Mouse (Mus musculus) ES-E14 (cell line): ENCODE results near the gene Mast2. TPM values are rescaled to one million over a fixed set of nuclear protein-coding genes. Genes with fewer than 3 reads are reported as not detected.

ENCODE experiments used
- DNase-seq: peaks from one replicate; pipeline ENCODE4 v3.0.0-alpha.2; 2013; ENCODE audit warnings: low read depth, low spot score
- H3K27ac ChIP-seq: 2 replicates; pipeline ENCODE4 v1.5.1; 2012; ENCODE audit warnings: low read depth, mild to moderate bottlenecking, low read length, moderate library complexity, mixed read lengths; ENCODE audit not compliant: poor library complexity, insufficient read depth, severe bottlenecking
- H3K36me3 ChIP-seq: 2 replicates; pipeline ENCODE4 v1.6.1; 2012; ENCODE audit warnings: mild to moderate bottlenecking, low read length, moderate library complexity, mixed read lengths; ENCODE audit not compliant: control insufficient read depth, poor library complexity, insufficient read depth, severe bottlenecking
- H3K4me1 ChIP-seq, 2 experiments: fragments of 150-350 bp in 1 of 2; sonication (generic) in 1 of 2; 2 replicates each; pipeline ENCODE4 v1.6.1; 2012; ENCODE audit warnings: low read length in 2 of 2, mild to moderate bottlenecking in 1 of 2, mixed read lengths in 1 of 2; ENCODE audit not compliant: control insufficient read depth in 2 of 2, insufficient read depth in 2 of 2, poor library complexity in 1 of 2
- H3K4me3 ChIP-seq, 2 experiments: fragments of 150-350 bp in 1 of 2; sonication (generic) in 1 of 2; 2 replicates each; pipeline ENCODE4 v1.5.1; 2012; ENCODE audit warnings: low read length in 2 of 2, low read depth in 1 of 2, mild to moderate bottlenecking in 1 of 2, mixed read lengths in 1 of 2; ENCODE audit not compliant: insufficient read depth in 1 of 2, poor library complexity in 1 of 2, severe bottlenecking in 1 of 2
- H3K9ac ChIP-seq: 2 replicates; pipeline ENCODE4 v1.6.1; 2012; ENCODE audit warnings: low read depth, mild to moderate bottlenecking, low read length, mixed read lengths; ENCODE audit not compliant: poor library complexity, insufficient read depth, severe bottlenecking
- H3K9me3 ChIP-seq: fragments of 150-350 bp; sonication (generic); 2 replicates; pipeline ENCODE4 v1.6.1; 2012; ENCODE audit warnings: low read depth, mild to moderate bottlenecking, low read length; ENCODE audit not compliant: control insufficient read depth, insufficient read depth
- CHD2 ChIP-seq: IDR thresholded peaks from 2 replicates; pipeline ENCODE4 v1.6.1; 2014; ENCODE audit warnings: mild to moderate bottlenecking, low read depth, low read length, inconsistent platforms
- HCFC1 ChIP-seq: IDR thresholded peaks from 2 replicates; pipeline ENCODE4 v1.6.1; 2012; ENCODE audit warnings: low read length, inconsistent platforms, borderline replicate concordance; ENCODE audit not compliant: insufficient read depth
- MAFK ChIP-seq: IDR thresholded peaks from 2 replicates; pipeline ENCODE4 v1.6.1; 2014; ENCODE audit warnings: mild to moderate bottlenecking, low read depth, low read length, inconsistent platforms; ENCODE audit not compliant: insufficient read depth
- ZC3H11A ChIP-seq: IDR thresholded peaks from 2 replicates; pipeline ENCODE4 v1.6.1; 2012; ENCODE audit warnings: low read depth, mild to moderate bottlenecking, inconsistent platforms, low read length, borderline replicate concordance
- ZNF384 ChIP-seq: IDR thresholded peaks from 2 replicates; pipeline ENCODE4 v1.6.1; 2012; ENCODE audit warnings: low read depth, low read length, inconsistent platforms
- in situ Hi-C, 2 experiments: fragments of 600-800 bp; cut with MboI; formaldehyde crosslinking; loops; one replicate each; pipeline ENCODE4 v1.15.1; 2025; ENCODE audit warnings: low sequenced_read_pairs in 2 of 2, inconsistent platforms in 1 of 2; ENCODE audit not compliant: unreplicated experiment in 2 of 2
- total RNA-seq: library from RNA; depleted of rRNA; stranded (reverse); fragments of 300-350 nt; gene quantifications from 2 replicates; pipeline ENCODE4 v1.2.3, GENCODE M21; 2012

Gene Mast2
- total RNA-seq, 1 experiment = 28.4 TPM

DNA sequence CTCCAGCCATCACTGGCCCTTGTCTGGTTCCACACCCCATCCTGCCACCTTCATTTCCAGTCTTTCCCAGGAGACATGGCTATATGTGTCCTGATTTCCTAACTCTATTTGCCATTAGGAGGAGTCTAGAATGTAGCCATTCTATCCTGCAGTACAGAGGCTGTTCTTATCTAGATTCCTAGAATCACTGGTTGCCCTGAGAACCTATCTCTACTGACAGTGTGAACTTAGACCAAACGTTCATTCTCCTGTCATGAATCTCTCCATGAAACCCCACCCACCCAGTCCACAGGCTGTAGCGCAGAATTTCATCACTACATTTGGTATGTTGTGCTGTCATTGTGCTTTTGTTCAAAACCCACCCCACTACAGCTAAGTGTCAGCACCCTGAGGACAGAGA, 17.3 kb upstream of the Mast2 start:
- in situ Hi-C loops = no loop called here
- no peak overlapping the region for H3K27ac ChIP-seq
- TF ChIP-seq HCFC1 (no peak), CHD2 (no peak), ZC3H11A (no peak)
- DNase-seq = no peak
- H3K36me3 ChIP-seq = no peaks in the 10 kb centered on the region
- no peaks in the 10 kb centered on the region for H3K4me1 ChIP-seq
- no peak overlapping the region for H3K9ac ChIP-seq
- no peak overlapping the region for H3K4me3 ChIP-seq
- no peaks in the 10 kb centered on the region for H3K9me3 ChIP-seq

- TF ChIP-seq CHD2 (no peak), HCFC1 (no peak; the same call in 1 of the 2 replicates)
- peak; percentile 47 for DNase-seq
- Histone ChIP-seq H3K9ac (peak overlapping the region; percentile 99), H3K4me1 (peaks cover 5% of the 10 kb centered on the region in 2 experiments; a peak in 2 of 4 replicates), H3K36me3 (no peaks in the 10 kb centered on the region), H3K4me3 (peak overlapping the region; percentile 79 to 100), H3K27ac (peak overlapping the region; percentile 72), H3K9me3 (no peaks in the 10 kb centered on the region)
- in situ Hi-C loops = no loop called here
These were observed 505 bp downstream of the Mast2 start for GRCm38 (mm10) chr4:116463231-116464125.

DNA sequence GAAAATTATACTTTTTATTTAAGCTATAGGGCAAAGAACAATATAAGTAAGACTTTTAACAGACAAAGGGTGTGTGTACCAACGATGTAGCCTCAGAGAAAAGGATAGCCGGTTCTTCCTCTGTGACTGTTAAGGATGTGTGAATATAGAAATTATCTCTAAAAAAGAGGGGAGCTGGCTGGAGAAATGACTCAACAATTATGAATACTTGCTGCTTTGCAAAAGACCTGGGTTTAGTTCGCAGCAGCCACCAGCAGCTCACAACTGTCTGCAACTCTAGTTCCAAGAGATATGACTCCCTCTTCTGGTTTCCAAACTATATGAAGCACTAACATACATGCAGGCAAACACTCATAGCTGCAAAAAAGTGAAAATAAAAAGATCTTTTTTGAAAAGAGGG, 2.0 kb downstream of the Mast2 start:
- H3K4me3 ChIP-seq = no peak overlapping the region
- no peaks in the 10 kb centered on the region for H3K9me3 ChIP-seq
- no peak overlapping the region for H3K9ac ChIP-seq
- TF ChIP-seq HCFC1 = no peak
- TF ChIP-seq CHD2 = no peak
- no peak for TF ChIP-seq ZNF384
- no peak for TF ChIP-seq ZC3H11A
- no peak for TF ChIP-seq MAFK
- peaks cover 5% of the 10 kb centered on the region in 2 experiments; a peak in 2 of 4 replicates for H3K4me1 ChIP-seq
- H3K36me3 ChIP-seq = no peaks in the 10 kb centered on the region
- DNase-seq = no peak
- no peak overlapping the region for H3K27ac ChIP-seq
- in situ Hi-C loops = no loop called here

DNA sequence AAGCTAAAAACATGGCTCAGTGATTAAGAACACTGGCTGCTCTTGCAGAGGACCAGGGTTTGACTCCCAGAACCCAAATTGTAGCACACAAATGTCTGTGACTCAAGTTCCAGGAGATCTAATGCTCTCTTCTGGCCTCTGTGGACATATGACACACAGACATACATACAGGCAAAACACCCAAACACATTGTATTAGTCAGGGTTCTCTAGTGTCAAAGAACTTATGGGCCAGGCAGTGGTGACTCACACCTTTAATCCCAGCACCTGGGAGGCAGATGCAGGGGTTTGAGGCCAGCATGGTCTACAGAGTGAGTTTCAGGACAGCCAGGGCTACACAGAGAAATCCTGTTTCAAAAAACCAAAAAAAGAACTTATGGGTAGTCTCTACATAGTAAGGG, 12.4 kb downstream of the Mast2 start:
- no peak for TF ChIP-seq CHD2
- TF ChIP-seq ZC3H11A = no peak
- no peak for TF ChIP-seq MAFK
- TF ChIP-seq ZNF384 = no peak
- TF ChIP-seq HCFC1 = no peak
- H3K9ac ChIP-seq = no peak overlapping the region
- H3K9me3 ChIP-seq = no peaks in the 10 kb centered on the region
- in situ Hi-C loops = no loop called here
- DNase-seq = no peak
- no peaks in the 10 kb centered on the region for H3K36me3 ChIP-seq
- no peak overlapping the region for H3K27ac ChIP-seq
- peaks cover 0 to 2% of the 10 kb centered on the region in 2 experiments; a peak in 1 of 4 replicates for H3K4me1 ChIP-seq
- no peak overlapping the region for H3K4me3 ChIP-seq

DNA sequence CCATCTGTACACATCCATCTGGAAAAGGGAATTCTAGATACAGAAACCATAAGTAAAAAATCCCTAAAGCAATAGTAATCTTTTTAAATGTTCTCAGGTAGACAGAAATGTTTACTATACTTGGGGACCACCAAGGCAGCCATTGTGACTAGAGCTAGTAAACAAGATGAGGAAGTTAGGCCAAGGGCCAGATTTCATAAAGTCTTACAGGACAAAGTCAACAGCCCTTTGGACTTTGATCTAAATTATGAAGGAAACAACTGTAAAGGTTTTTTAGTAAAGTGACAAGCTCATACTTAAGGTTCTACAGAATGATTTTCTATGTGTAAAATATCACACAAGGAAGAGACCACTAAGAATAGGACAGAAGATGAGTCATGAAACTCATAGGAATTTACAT, 14.0 kb downstream of the Mast2 start:
- DNase-seq = no peak
- Histone ChIP-seq H3K4me3 (no peak overlapping the region), H3K9ac (no peak overlapping the region), H3K9me3 (no peaks in the 10 kb centered on the region), H3K27ac (no peak overlapping the region), H3K4me1 (peaks cover 0 to 2% of the 10 kb centered on the region in 2 experiments; a peak in 1 of 4 replicates), H3K36me3 (no peaks in the 10 kb centered on the region)
- in situ Hi-C loops = no loop called here
- TF ChIP-seq HCFC1 (no peak), MAFK (no peak), CHD2 (no peak), ZC3H11A (no peak), ZNF384 (no peak)
